Mouse (Mus musculus): Measurements from ENCODE around the gene Rere. TPM values are rescaled to one million over a fixed set of nuclear protein-coding genes. Genes with fewer than 3 reads are reported as not detected.
A peak's percentile ranks its signal among the peaks of the same experiment; 100 is the strongest.

The Rere gene
- total and polyA plus RNA-seq, 3 experiments: 3.1 to 36.5 (median 8.7) TPM

DNA sequence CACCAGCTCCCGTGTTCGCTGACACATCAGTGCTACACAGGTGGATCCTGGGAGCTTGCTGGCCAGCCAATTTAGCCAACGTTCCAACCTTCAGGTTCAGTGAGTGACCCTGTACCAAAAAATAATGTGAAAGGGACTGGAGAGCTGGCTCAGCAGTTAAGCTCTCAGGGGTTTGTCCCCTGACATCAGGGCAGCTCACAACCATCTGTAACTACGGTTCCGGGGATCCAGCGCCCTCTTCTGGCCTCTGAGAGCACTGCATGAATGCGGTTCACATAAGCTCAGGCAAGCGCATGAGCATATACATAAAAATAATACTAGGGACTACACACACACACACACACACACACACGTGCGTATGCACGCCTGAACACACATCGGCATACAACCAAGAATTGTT lies 381.7 kb downstream of the Rere start:
- Histone ChIP-seq H3K4me1 (ENCODE audit: control insufficient read depth in 1 of 2, insufficient read depth in 2 of 2) (no peaks in the 10 kb centered on the region; a peak in 1 of 4 replicates), H3K27ac (ENCODE audit: insufficient read depth, low read depth) (no peak overlapping the region), H3K79me2 (replicated peaks; ENCODE audit: control insufficient read depth, extremely low read depth, insufficient read depth, poor library complexity, severe bottlenecking) (no peaks in the 10 kb centered on the region), H3K27me3 (replicated peaks) (no peaks in the 10 kb centered on the region), H3K36me3 (replicated peaks in 1 of 2; ENCODE audit: control insufficient read depth in 1 of 2, insufficient read depth in 1 of 2, low read length in 1 of 2) (no peaks in the 10 kb centered on the region), H3K4me3 (replicated peaks in 1 of 3; ENCODE audit: low read depth in 2 of 3, low read length in 2 of 3, poor library complexity in 1 of 3) (no peak overlapping the region), H3K4me2 (ENCODE audit: insufficient read depth, low read depth, poor library complexity, severe bottlenecking) (no peak overlapping the region), H3K9me3 (replicated peaks; ENCODE audit: low read length) (no peaks in the 10 kb centered on the region), H3K9ac (ENCODE audit: insufficient read depth, low read depth) (no peak overlapping the region)
- in situ Hi-C loops (cut with MboI; ENCODE audit: low pct_ligation_motif_present, low pct_unique_long_range_greater_than_20kb, low sequenced_read_pairs): loop anchor here (10.0 kb wide), 1 partner anchor 212 kb away; no protein-coding TSS in a partner anchor
- dilution Hi-C loops (cut with MboI; ENCODE audit: extremely low pct_ligation_motif_present, extremely low pct_unique_long_range_greater_than_20kb, low sequenced_read_pairs): no loop called here
- no peak for TF ChIP-seq NRF1 (IDR thresholded peaks at IDR 0.05; ENCODE audit: low read depth, low read length)
- no peak for TF ChIP-seq ZMIZ1 (IDR thresholded peaks at IDR 0.05; ENCODE audit: low read depth, low read length)
- no peak for TF ChIP-seq TBP (conservative IDR thresholded peaks at IDR 0.05; ENCODE audit: low read depth, low read length)
- no peak for TF ChIP-seq CHD2 (IDR thresholded peaks at IDR 0.05; ENCODE audit: low read length)
- no peak for TF ChIP-seq E2F4 (IDR thresholded peaks at IDR 0.05; ENCODE audit: insufficient replicate concordance, low read depth, low read length)
- peak; percentile 33 for TF ChIP-seq SMC3 (IDR thresholded peaks at IDR 0.05; ENCODE audit: low read depth, low read length)
- TF ChIP-seq BHLHE40 (IDR thresholded peaks at IDR 0.05; ENCODE audit: low read depth, low read length): peak; percentile 7; the same call in 1 of the 2 replicates
- no peak for TF ChIP-seq CHD1 (IDR thresholded peaks at IDR 0.05; ENCODE audit: low read depth, low read length)
- no peak for TF ChIP-seq USF1 (IDR thresholded peaks at IDR 0.05; ENCODE audit: low read depth, low read length)
- no peak for TF ChIP-seq SIN3A (IDR thresholded peaks at IDR 0.05; ENCODE audit: low read length)
- peak; percentile 53 to 59 for TF ChIP-seq CTCF (conservative IDR thresholded peaks at IDR 0.05 in 1 of 2, IDR thresholded peaks at IDR 0.05 in 1 of 2; ENCODE audit: low read depth in 2 of 2, low read length in 2 of 2)
- TF ChIP-seq MYC (IDR thresholded peaks at IDR 0.05; ENCODE audit: low read depth, low read length): 0 out of 2 replicates have a peak, but pooled peaks have one; percentile 22
- DNase-seq (ENCODE audit: extremely low read depth): peak; percentile 39

DNA sequence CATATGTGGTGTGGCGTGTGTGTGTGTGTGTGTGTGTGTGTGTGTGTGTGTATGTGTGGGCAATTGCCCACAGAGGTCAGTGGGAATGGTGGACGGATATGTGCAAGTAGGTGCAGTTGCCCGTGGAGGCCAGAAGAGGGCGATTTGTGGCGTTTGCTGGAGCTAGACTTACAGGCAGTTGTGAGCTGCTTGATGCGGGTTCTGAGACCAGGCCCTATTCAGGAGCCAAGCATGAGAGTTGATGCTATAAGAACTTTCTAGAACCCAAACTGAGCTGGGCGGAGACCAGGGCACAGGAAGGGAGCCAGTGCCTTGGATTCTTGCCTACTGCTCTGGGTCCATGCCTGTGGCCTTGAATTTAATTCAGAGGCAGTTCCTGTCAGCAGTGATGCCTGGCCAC lies 383.3 kb downstream of the Rere start:
- DNase-seq (ENCODE audit: extremely low read depth): no peak

More for the DNA sequence above, 383.3 kb downstream of the Rere start:
- Histone ChIP-seq H3K9me3 (replicated peaks; ENCODE audit: low read length) (peaks cover 3% of the 10 kb centered on the region), H3K27ac (ENCODE audit: insufficient read depth, low read depth) (no peak overlapping the region), H3K4me1 (ENCODE audit: control insufficient read depth in 1 of 2, insufficient read depth in 2 of 2) (peaks cover 0 to 4% of the 10 kb centered on the region in 2 experiments; a peak in 3 of 4 replicates), H3K36me3 (replicated peaks in 1 of 2; ENCODE audit: control insufficient read depth in 1 of 2, insufficient read depth in 1 of 2, low read length in 1 of 2) (no peaks in the 10 kb centered on the region), H3K79me2 (replicated peaks; ENCODE audit: control insufficient read depth, extremely low read depth, insufficient read depth, poor library complexity, severe bottlenecking) (no peaks in the 10 kb centered on the region), H3K4me3 (replicated peaks in 1 of 3; ENCODE audit: low read depth in 2 of 3, low read length in 2 of 3, poor library complexity in 1 of 3) (no peak overlapping the region), H3K27me3 (replicated peaks) (no peaks in the 10 kb centered on the region), H3K4me2 (ENCODE audit: insufficient read depth, low read depth, poor library complexity, severe bottlenecking) (no peak overlapping the region), H3K9ac (ENCODE audit: insufficient read depth, low read depth) (no peak overlapping the region)
- in situ Hi-C loops (cut with MboI; ENCODE audit: low pct_ligation_motif_present, low pct_unique_long_range_greater_than_20kb, low sequenced_read_pairs): loop anchor here (10.0 kb wide), 1 partner anchor 210 kb away; no protein-coding TSS in a partner anchor
- TF ChIP-seq CTCF (conservative IDR thresholded peaks at IDR 0.05 in 1 of 2, IDR thresholded peaks at IDR 0.05 in 1 of 2; ENCODE audit: low read depth in 2 of 2, low read length in 2 of 2) (peak in 1 of 2 experiments; percentile 51; a peak in 3 of 4 replicates), NRF1 (IDR thresholded peaks at IDR 0.05; ENCODE audit: low read depth, low read length) (no peak), POLR2A (IDR thresholded peaks at IDR 0.05; ENCODE audit: low read depth, low read length) (no peak), UBTF (IDR thresholded peaks at IDR 0.05; ENCODE audit: low read depth, low read length) (no peak), SMC3 (IDR thresholded peaks at IDR 0.05; ENCODE audit: low read depth, low read length) (peak; percentile 37), IRF4 (IDR thresholded peaks at IDR 0.05; ENCODE audit: low read depth, low read length) (no peak), ZC3H11A (IDR thresholded peaks at IDR 0.05; ENCODE audit: low read depth, low read length) (no peak)
- dilution Hi-C loops (cut with MboI; ENCODE audit: extremely low pct_ligation_motif_present, extremely low pct_unique_long_range_greater_than_20kb, low sequenced_read_pairs): no loop called here

Measured in CH12.LX (cell line).